Mouse (Mus musculus) forebrain, embryonic 16.5 days (tissue): ENCODE measurements around the gene Dzip1. TPM values are rescaled to one million over a fixed set of nuclear protein-coding genes. Genes with fewer than 3 reads are reported as not detected.

ENCODE experiments used
- ATAC-seq: fragments of 200-750 bp; cut with Nextera tagmentation; 2 replicates; pipeline ENCODE4 v1.8.0; 2017; ENCODE audit warnings: mild to moderate bottlenecking, moderate library complexity
- H3K27ac ChIP-seq: fragments of 300-500 bp; sonication (generic); 2 replicates; pipeline ENCODE4 v1.5.1; 2014; ENCODE audit warnings: low read length, control low read depth
- H3K27me3 ChIP-seq: fragments of 300-500 bp; sonication (generic); replicated peaks from 2 replicates; pipeline ENCODE4 v1.6.1; 2014; ENCODE audit warnings: low read length; ENCODE audit not compliant: control insufficient read depth, insufficient read depth
- H3K36me3 ChIP-seq: fragments of 300-500 bp; sonication (generic); 2 replicates; pipeline ENCODE4 v1.6.1; 2014; ENCODE audit not compliant: control insufficient read depth, insufficient read depth
- H3K4me1 ChIP-seq: fragments of 300-500 bp; sonication (generic); replicated peaks from 2 replicates; pipeline ENCODE4 v1.6.1; 2014; ENCODE audit warnings: low read length; ENCODE audit not compliant: control insufficient read depth, insufficient read depth
- H3K4me2 ChIP-seq: fragments of 300-500 bp; sonication (generic); 2 replicates; pipeline ENCODE4 v1.6.1; 2014; ENCODE audit warnings: mild to moderate bottlenecking, low read length, control low read depth
- H3K4me3 ChIP-seq: fragments of 300-500 bp; sonication (generic); replicated peaks from 2 replicates; pipeline ENCODE4 v1.5.1; 2014; ENCODE audit warnings: mild to moderate bottlenecking, low read length, control low read depth
- H3K9ac ChIP-seq: fragments of 300-500 bp; sonication (generic); replicated peaks from 2 replicates; pipeline ENCODE4 v1.6.1; 2014; ENCODE audit warnings: low read depth, low read length, control low read depth
- H3K9me3 ChIP-seq: fragments of 300-500 bp; sonication (generic); 2 replicates; pipeline ENCODE4 v1.6.1; 2016; ENCODE audit warnings: low read length; ENCODE audit not compliant: control insufficient read depth
- WGBS: fragments of 180-500 bp; shearing (Covaris S2); extraction: QIAGEN DNeasy Blood & Tissue Kit; methylation state at CpG from one replicate; pipeline ENCODE4 v1.1.7; 2014; 5-methylcytosine and 5-hydroxymethylcytosine counted together
- polyA plus RNA-seq: library from polyadenylated mRNA; unstranded; fragments of >200 nt; fragmentation: Nextera tagmentation; extraction: Ambion mirVana; gene quantifications from 2 replicates; pipeline ENCODE4 v1.2.1, GENCODE M21; 2015

The Dzip1 gene
- polyA plus RNA-seq, 1 experiment from 2014 or later = 46.7 TPM

DNA sequence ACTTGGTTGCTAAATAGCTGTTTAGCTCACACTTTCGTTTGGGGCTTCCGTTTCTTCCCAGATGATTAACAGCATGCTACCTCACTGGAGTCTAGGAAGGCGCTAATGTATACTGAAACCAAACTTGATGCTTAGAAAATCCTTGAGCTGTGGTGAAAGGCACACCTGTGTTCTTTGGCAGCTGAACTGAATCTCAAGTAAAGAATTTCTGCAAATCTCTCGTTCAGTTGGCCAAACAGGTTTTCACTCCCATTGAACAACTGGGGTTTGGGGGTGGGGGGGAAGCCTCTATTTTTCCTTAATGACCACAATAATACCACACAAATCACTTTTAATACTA, 74.6 kb downstream of the Dzip1 start:
- 25% methylated on average over 4 of the region's 4 CpGs for WGBS
- H3K36me3 ChIP-seq = no peaks in the 10 kb centered on the region
- H3K4me1 ChIP-seq = peaks cover 14% of the 10 kb centered on the region
- no peak overlapping the region for H3K4me2 ChIP-seq
- H3K4me3 ChIP-seq = no peak overlapping the region
- no peaks in the 10 kb centered on the region for H3K9me3 ChIP-seq
- ATAC-seq = peak; percentile 19; the same call in 1 of the 2 replicates
- no peak overlapping the region for H3K9ac ChIP-seq
- H3K27me3 ChIP-seq = peaks cover 14% of the 10 kb centered on the region; the same call in 1 of the 2 replicates
- H3K27ac ChIP-seq = no peak overlapping the region

GRCm38 (mm10) chr14:118850011-118850695, 75.1 kb downstream of the Dzip1 start:
- no peak overlapping the region for H3K9ac ChIP-seq
- peaks cover 11% of the 10 kb centered on the region for H3K4me1 ChIP-seq
- peaks cover 14% of the 10 kb centered on the region; the same call in 1 of the 2 replicates for H3K27me3 ChIP-seq
- no peak overlapping the region for H3K27ac ChIP-seq
- H3K9me3 ChIP-seq = no peaks in the 10 kb centered on the region
- 71% methylated on average over 11 of the region's 11 CpGs for WGBS
- H3K36me3 ChIP-seq = no peaks in the 10 kb centered on the region
- no peak overlapping the region for H3K4me3 ChIP-seq
- ATAC-seq = no peak
- no peak overlapping the region for H3K4me2 ChIP-seq

DNA sequence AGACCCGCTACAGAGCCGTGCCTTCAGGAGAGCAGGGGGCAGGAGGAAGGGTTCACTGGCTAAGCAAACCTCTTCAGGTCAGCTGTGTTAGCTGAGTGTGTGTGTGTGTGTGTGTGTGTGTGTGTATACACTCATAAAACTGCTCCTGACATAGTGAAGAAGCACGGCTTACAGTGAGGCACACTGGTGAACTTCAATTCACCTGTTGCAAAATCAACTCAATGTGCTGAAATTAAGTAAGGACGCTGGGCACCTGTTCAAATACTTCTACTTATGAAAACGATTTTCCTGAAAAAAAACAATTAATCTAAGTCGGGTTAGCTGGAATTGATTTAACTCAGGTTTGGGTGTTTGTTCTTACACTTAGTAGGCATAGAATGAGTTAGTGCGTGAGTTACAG, 77.1 kb downstream of the Dzip1 start:
- Histone ChIP-seq H3K9me3 (no peaks in the 10 kb centered on the region), H3K9ac (no peak overlapping the region), H3K27me3 (0 out of 2 replicates have a peak, but pooled peaks cover 3% of the 10 kb centered on the region), H3K36me3 (no peaks in the 10 kb centered on the region), H3K4me1 (no peaks in the 10 kb centered on the region), H3K4me2 (no peak overlapping the region), H3K27ac (no peak overlapping the region), H3K4me3 (no peak overlapping the region)
- no peak for ATAC-seq
- WGBS = 86% methylated on average over 7 of the region's 7 CpGs

DNA sequence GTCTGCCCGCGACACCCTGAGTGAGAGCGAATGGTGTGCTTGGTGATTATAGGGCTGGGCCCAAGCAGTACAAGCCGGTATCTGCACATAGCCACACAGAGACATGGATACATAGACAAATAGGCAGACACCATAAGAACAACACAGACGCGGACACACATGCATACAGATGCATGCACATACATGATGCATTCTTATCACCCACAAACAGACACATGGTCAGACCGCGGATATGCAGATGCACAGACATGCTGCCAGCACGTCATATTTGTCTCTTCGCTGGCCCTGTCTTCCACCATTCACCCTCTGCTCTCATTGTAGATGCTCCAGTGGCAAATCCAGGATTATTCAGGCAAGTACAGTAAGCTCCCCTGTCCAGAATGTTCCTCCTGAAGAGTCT, 78.4 kb downstream of the Dzip1 start:
- H3K9me3 ChIP-seq = no peaks in the 10 kb centered on the region
- WGBS = 98% methylated on average over 10 of the region's 10 CpGs
- no peaks in the 10 kb centered on the region for H3K4me1 ChIP-seq
- H3K27ac ChIP-seq = no peak overlapping the region
- no peak overlapping the region for H3K9ac ChIP-seq
- no peak overlapping the region for H3K4me2 ChIP-seq
- no peak for ATAC-seq
- H3K27me3 ChIP-seq = no peaks in the 10 kb centered on the region
- H3K4me3 ChIP-seq = no peak overlapping the region
- no peaks in the 10 kb centered on the region for H3K36me3 ChIP-seq

DNA sequence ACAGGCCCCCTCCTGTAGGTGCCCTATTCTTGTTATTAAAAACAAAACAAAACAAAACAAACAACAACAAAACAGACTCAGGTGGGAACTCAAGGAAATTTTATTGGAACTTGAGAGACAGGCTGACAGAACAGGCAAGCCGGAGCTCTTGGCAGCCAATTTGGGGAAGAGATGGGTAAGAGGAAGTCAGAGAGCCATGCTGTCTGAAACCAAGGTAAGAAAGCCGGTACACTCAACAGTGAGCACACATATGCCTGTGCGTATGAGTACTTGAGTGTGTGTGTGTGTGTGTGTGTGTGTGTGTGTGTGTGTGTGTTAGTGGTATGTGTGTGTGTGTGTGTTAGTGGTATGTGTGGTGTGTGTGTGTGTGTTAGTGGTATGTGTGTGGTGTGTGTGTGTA, 82.9 kb downstream of the Dzip1 start:
- no peak overlapping the region for H3K27ac ChIP-seq
- ATAC-seq = no peak
- no peak overlapping the region for H3K4me3 ChIP-seq
- no peaks in the 10 kb centered on the region for H3K36me3 ChIP-seq
- H3K4me1 ChIP-seq = no peaks in the 10 kb centered on the region
- no peak overlapping the region for H3K4me2 ChIP-seq
- no peak overlapping the region for H3K9ac ChIP-seq
- no peaks in the 10 kb centered on the region for H3K27me3 ChIP-seq
- 95% methylated on average over 3 of the region's 3 CpGs for whole genome bisulfite sequencing
- H3K9me3 ChIP-seq = no peaks in the 10 kb centered on the region

DNA sequence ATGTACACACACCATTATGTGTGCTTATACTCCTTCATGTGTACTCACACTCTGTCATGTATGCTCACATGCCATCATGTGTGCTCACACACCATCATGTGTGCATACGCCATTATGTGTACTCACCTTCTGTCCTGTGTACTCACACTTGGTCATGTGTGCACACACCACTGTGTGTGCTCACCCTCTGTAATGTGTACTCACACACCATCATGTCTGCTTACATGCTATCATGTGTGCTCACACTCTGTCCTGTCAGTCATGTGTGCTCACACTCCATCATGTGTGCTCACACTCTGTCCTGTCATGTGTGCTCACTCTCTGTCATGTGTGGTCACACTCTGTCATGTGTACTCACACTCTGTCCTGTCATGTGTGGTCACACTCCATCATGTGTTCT, 85.2 kb downstream of the Dzip1 start:
- Histone ChIP-seq H3K9me3 (no peaks in the 10 kb centered on the region), H3K27me3 (no peaks in the 10 kb centered on the region), H3K27ac (no peak overlapping the region), H3K9ac (no peak overlapping the region), H3K4me1 (no peaks in the 10 kb centered on the region), H3K36me3 (no peaks in the 10 kb centered on the region), H3K4me3 (no peak overlapping the region), H3K4me2 (no peak overlapping the region)
- no peak for ATAC-seq
- WGBS = 97% methylated on average over 1 of the region's 1 CpGs

DNA sequence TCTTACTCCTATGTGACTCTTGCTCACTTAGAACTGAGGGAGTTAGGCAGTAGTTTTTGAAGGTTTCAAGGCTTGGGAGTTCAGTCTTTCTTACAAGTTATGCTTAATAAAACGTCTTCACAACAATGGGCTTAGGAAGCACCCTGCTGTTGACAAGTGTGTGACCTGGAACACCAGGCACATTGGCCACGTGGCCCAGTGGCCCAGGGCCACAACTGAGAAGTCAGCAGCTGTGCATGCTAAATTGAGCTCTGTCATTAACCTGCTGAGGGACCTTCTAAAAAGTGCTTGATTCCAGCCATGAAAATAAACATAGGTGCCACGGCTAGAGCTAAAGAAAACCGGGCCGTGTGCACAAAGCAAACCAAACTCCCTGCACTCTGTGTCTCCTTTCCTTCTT, 85.8 kb downstream of the Dzip1 start:
- H3K4me3 ChIP-seq = no peak overlapping the region
- H3K4me1 ChIP-seq = no peaks in the 10 kb centered on the region
- WGBS = 52% methylated on average over 5 of the region's 5 CpGs
- H3K9ac ChIP-seq = no peak overlapping the region
- no peak overlapping the region for H3K4me2 ChIP-seq
- H3K36me3 ChIP-seq = no peaks in the 10 kb centered on the region
- no peak for ATAC-seq
- no peaks in the 10 kb centered on the region for H3K27me3 ChIP-seq
- H3K9me3 ChIP-seq = no peaks in the 10 kb centered on the region
- H3K27ac ChIP-seq = no peak overlapping the region

- Histone ChIP-seq H3K4me2 (no peak overlapping the region), H3K27me3 (no peaks in the 10 kb centered on the region), H3K4me1 (no peaks in the 10 kb centered on the region), H3K9me3 (no peaks in the 10 kb centered on the region), H3K36me3 (no peaks in the 10 kb centered on the region), H3K9ac (no peak overlapping the region), H3K4me3 (no peak overlapping the region), H3K27ac (no peak overlapping the region)
- ATAC-seq = no peak
- 84% methylated on average over 8 of the region's 8 CpGs for WGBS
Observed at GRCm38 (mm10) chr14:118838556-118839120, 86.6 kb downstream of the Dzip1 start.

DNA sequence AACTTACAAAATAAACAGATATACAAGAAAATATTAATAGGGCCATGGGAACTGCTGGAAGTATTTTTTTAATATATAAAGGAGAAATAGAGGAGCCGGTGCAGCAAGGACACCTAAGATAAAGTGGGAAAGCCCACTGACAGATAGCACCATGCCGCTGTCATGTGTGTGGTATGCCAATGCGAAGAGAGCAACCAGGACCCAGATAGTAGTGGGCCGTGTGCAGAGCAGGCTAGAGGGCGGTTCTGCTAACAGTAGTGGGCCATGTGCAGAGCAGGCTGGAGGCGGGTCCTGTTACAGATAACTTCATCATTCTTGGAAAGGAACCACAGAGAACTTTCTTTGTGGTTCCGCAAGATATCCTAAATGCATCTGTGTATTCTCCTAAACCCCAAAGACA, 88.5 kb downstream of the Dzip1 start:
- H3K4me2 ChIP-seq = no peak overlapping the region
- no peaks in the 10 kb centered on the region for H3K27me3 ChIP-seq
- WGBS = 95% methylated on average over 7 of the region's 7 CpGs
- H3K9me3 ChIP-seq = no peaks in the 10 kb centered on the region
- no peak overlapping the region for H3K4me3 ChIP-seq
- H3K9ac ChIP-seq = no peak overlapping the region
- no peaks in the 10 kb centered on the region for H3K36me3 ChIP-seq
- no peak for ATAC-seq
- no peak overlapping the region for H3K27ac ChIP-seq
- no peaks in the 10 kb centered on the region for H3K4me1 ChIP-seq

- no peaks in the 10 kb centered on the region for H3K27me3 ChIP-seq
- no peak overlapping the region for H3K4me3 ChIP-seq
- no peaks in the 10 kb centered on the region for H3K9me3 ChIP-seq
- no peaks in the 10 kb centered on the region for H3K4me1 ChIP-seq
- no peak overlapping the region for H3K27ac ChIP-seq
- ATAC-seq = no peak
- H3K4me2 ChIP-seq = no peak overlapping the region
- H3K9ac ChIP-seq = no peak overlapping the region
- H3K36me3 ChIP-seq = no peaks in the 10 kb centered on the region
- WGBS = 76% methylated on average over 11 of the region's 11 CpGs
Observed at GRCm38 (mm10) chr14:118836145-118836544, 89.1 kb downstream of the Dzip1 start.
